Mouse (Mus musculus): ENCODE measurements around the gene Vmn1r18. TPM values are rescaled to one million over a fixed set of nuclear protein-coding genes. Genes with fewer than 3 reads are reported as not detected.
"Not testable (repeated sequence)": the region's sequence is repeated elsewhere in the genome, so short reads cannot be mapped to it uniquely, and the experiment has no call there.

The Vmn1r18 gene
- total RNA-seq (2021): not detected
- long read RNA-seq, experiment 1: 0 reads
- long read RNA-seq, experiment 2: 0 reads

DNA sequence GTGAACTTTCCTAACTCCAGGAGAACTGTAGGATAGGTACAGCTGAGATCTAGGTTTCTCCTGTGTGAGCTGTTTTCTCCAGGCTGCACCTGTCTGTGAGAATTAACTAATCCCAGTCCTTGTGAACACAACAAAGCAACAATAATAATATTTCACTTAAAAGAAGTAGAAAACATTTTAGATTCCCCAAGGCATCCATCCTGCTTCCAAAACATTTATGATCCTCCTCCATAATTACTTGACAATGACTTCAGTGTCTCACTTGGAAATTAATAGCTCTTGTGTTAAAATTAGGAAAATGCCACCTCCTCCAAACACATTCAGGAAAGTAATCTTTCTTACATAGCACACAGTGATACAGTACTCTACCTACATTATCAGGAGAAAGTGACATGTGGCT is at the start of gene Vmn1r18:
TSS of gene Vmn1r18 (minus strand) at position 101 of the 400 bp plus-strand sequence.
- no peak for DNase-seq (ENCODE audit: low spot score in 2 of 2)

DNA sequence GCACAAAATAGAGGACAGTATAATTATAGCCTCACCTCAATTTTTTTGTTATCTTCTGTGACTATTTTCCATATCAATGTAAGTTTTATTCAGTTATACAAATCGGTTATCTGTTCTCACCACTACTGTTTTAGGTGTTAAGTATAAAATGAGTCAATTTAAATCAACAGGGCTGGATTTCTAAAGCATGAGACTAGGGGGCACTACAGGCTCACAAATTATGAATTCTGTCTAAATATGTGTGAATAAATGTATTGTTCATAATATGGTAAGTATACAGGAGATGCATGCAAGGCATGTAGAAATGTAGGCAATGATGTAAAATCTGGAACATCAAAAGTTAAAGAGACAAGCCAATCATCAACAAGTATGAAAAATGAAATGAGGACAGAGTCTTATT is 35.6 kb upstream of the Vmn1r18 start:
- no peak for DNase-seq (ENCODE audit: low spot score in 2 of 2)

DNA sequence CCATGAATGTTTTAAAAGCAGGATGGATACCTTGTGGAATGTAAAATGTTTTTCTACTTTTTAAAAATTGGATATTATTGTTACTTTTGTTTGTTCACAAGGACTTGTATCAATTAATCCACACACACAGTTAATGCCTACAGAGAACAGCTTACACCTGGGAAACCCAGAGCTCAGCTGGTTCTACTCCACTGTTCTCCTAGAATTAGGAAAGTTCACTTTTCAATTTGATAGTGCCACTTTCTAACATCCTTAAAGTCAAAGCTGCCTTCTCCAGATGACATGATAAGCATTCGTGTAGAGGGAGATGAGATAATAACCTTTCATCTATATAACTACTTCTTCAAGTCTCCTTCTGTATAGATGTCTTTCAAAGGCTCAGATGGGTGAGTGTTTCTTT is 33.0 kb upstream of the Vmn1r18 start, which contains the start of gene Vmn1r20:
TSS of gene Vmn1r20 (plus strand) at position 301 of the 400 bp plus-strand sequence.
- no peak for DNase-seq (ENCODE audit: low spot score in 2 of 2)

GRCm38 (mm10) chr6:57403480-57403879 is 7.9 kb upstream of the Vmn1r18 start, which contains the start of gene Vmn1r19:
Gene Vmn1r19, plus strand, starts transcription at chr6:57403780.
- not testable (repeated sequence) for DNase-seq (ENCODE audit: low spot score in 2 of 2)

DNA sequence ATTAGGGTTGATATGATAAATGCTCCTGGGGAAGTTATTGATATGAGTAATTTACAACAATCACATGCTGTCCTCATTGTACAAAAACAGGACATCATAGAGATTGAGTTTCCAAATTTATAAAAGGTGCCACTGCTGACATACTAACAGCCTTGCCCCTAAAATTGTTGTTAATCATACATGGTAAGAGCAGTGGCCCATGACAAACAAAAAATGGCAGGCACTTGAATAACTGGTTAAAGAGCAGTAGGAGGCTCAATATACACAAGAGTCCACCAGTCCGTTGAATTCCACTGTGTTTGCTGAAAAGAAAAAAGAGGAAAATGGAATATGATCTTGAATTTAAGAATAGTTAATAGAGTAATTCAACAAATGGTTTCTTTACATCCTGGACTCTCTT is 28.1 kb downstream of the Vmn1r18 start:
- DNase-seq (ENCODE audit: low spot score in 2 of 2): no peak

GRCm38 (mm10) chr6:57365866-57366265 is 29.7 kb downstream of the Vmn1r18 start:
- DNase-seq (ENCODE audit: low spot score in 2 of 2): not testable (repeated sequence)

GRCm38 (mm10) chr6:57363627-57364026 is 32.0 kb downstream of the Vmn1r18 start, which contains the start of gene Vmn1r17:
Gene Vmn1r17, minus strand, starts transcription at chr6:57363727.
- DNase-seq (ENCODE audit: low spot score in 2 of 2): no peak

GRCm38 (mm10) chr6:57356864-57357263 is 38.7 kb downstream of the Vmn1r18 start:
- DNase-seq (ENCODE audit: low spot score in 2 of 2): no peak

DNA sequence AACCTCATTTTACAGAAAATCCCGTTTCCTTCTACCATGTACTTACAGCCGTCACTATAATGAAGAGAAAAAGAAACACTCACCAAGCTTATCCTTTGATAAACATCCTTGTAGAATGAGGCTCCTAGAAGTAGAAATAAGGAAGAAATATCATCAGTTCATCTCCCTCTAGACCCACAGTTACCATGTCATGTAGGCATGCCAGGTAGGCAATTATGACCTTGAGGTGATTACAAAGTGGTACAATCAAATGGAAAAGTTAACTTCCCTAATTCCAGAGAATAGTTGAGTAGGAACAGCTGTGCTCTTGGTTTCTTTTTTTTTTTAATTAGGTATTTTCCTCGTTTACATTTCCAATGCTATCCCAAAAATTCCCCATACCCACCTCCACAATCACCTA is 66.2 kb downstream of the Vmn1r18 start, which contains the start of gene Vmn1r16:
TSS of gene Vmn1r16 (minus strand) at position 101 of the 400 bp plus-strand sequence.
- DNase-seq (ENCODE audit: low spot score in 2 of 2): no peak

Other genes starting within 250 kb of the Vmn1r18 start
- gene Vmn1r12, start 238.9 kb downstream of the Vmn1r18 start, total RNA-seq (2021): not detected
- not detected for gene Vmn1r13, start 192.5 kb downstream of the Vmn1r18 start, total RNA-seq (2021)
- gene Vmn1r14, start 164.1 kb downstream of the Vmn1r18 start, total RNA-seq (2021): not detected
- gene Vmn1r15, start 137.8 kb downstream of the Vmn1r18 start, total RNA-seq (2021): not detected
- gene Vmn1r16, start 66.3 kb downstream of the Vmn1r18 start, total RNA-seq (2021): not detected
- not detected for gene Vmn1r17, start 32.1 kb downstream of the Vmn1r18 start, total RNA-seq (2021)
- not detected for gene Vmn1r19, start 8.0 kb upstream of the Vmn1r18 start, total RNA-seq (2021)
- not detected for gene Vmn1r20, start 33.1 kb upstream of the Vmn1r18 start, total RNA-seq (2021)
- 1 to 10 TPM; 9.0 to 9.4 TPM for gene Ppm1k, start 139.7 kb upstream of the Vmn1r18 start, total RNA-seq (2021)
- gene Herc6, start 185.2 kb upstream of the Vmn1r18 start, total RNA-seq (2021): 1 to 10 TPM; 1.6 to 3.6 TPM